Mouse (Mus musculus): ENCODE results near the gene Paip2b. TPM values are rescaled to one million over a fixed set of nuclear protein-coding genes. Genes with fewer than 3 reads are reported as not detected.

Paip2b gene
- polyA plus RNA-seq, 1 experiment from 2014 or later, result 17.4 TPM

GRCm38 (mm10) chr6:83779026-83779425, 52.5 kb downstream of the Paip2b start:
- Histone ChIP-seq H3K4me2 (replicated peaks; ENCODE audit: low read depth, low read length) (no peak overlapping the region), H3K36me3 (ENCODE audit: insufficient read depth, low read length) (no peaks in the 10 kb centered on the region), H3K4me1 (ENCODE audit: insufficient read depth, low read length) (peaks cover 8% of the 10 kb centered on the region), H3K4me3 (ENCODE audit: low read length) (no peak overlapping the region), H3K27ac (ENCODE audit: low read length) (no peak overlapping the region), H3K27me3 (ENCODE audit: insufficient read depth, low read length) (no peaks in the 10 kb centered on the region), H3K9me3 (ENCODE audit: low read length) (no peaks in the 10 kb centered on the region), H3K9ac (replicated peaks; ENCODE audit: low read length) (no peak overlapping the region)
- no peak for ATAC-seq (ENCODE audit: low FRiP score, low TSS enrichment)
- 7% methylated on average over 5 of the region's 5 CpGs for WGBS

GRCm38 (mm10) chr6:83778306-83778705, 53.2 kb downstream of the Paip2b start:
- H3K4me2 ChIP-seq (replicated peaks; ENCODE audit: low read depth, low read length), result no peak overlapping the region
- H3K4me3 ChIP-seq (ENCODE audit: low read length), result no peak overlapping the region
- no peak overlapping the region for H3K9ac ChIP-seq (replicated peaks; ENCODE audit: low read length)
- H3K36me3 ChIP-seq (ENCODE audit: insufficient read depth, low read length), result no peaks in the 10 kb centered on the region; the same call in 1 of the 2 replicates
- WGBS, result 70% methylated on average over 7 of the region's 7 CpGs
- no peak overlapping the region for H3K27ac ChIP-seq (ENCODE audit: low read length)
- H3K4me1 ChIP-seq (ENCODE audit: insufficient read depth, low read length), result peaks cover 11% of the 10 kb centered on the region
- H3K27me3 ChIP-seq (ENCODE audit: insufficient read depth, low read length), result no peaks in the 10 kb centered on the region
- ATAC-seq (ENCODE audit: low FRiP score, low TSS enrichment), result no peak
- H3K9me3 ChIP-seq (ENCODE audit: low read length), result no peaks in the 10 kb centered on the region

GRCm38 (mm10) chr6:83775638-83776293, 55.8 kb downstream of the Paip2b start, which contains the start of gene Tex261:
Gene Tex261 (minus strand): TSS chr6:83775813.
- Histone ChIP-seq H3K4me3 (ENCODE audit: low read length) (peak within 1 kb of the TSS; percentile 73), H3K27ac (ENCODE audit: low read length) (peak within 1 kb of the TSS; percentile 87), H3K4me1 (ENCODE audit: insufficient read depth, low read length) (peaks cover 11% of the 10 kb centered on the region), H3K9ac (replicated peaks; ENCODE audit: low read length) (peak within 1 kb of the TSS; percentile 90), H3K27me3 (ENCODE audit: insufficient read depth, low read length) (no peaks in the 10 kb centered on the region), H3K9me3 (ENCODE audit: low read length) (no peaks in the 10 kb centered on the region), H3K4me2 (replicated peaks; ENCODE audit: low read depth, low read length) (peak within 1 kb of the TSS; percentile 72), H3K36me3 (ENCODE audit: insufficient read depth, low read length) (peaks cover 17% of the 10 kb centered on the region)
- peak; percentile 97 for ATAC-seq (ENCODE audit: low FRiP score, low TSS enrichment)
- WGBS, result 0% methylated on average over 45 of the region's 45 CpGs

GRCm38 (mm10) chr6:83774781-83775563, 56.6 kb downstream of the Paip2b start:
- no peaks in the 10 kb centered on the region for H3K9me3 ChIP-seq (ENCODE audit: low read length)
- H3K4me3 ChIP-seq (ENCODE audit: low read length), result peak overlapping the region; percentile 73
- H3K9ac ChIP-seq (replicated peaks; ENCODE audit: low read length), result peak overlapping the region; percentile 90
- peaks cover 20% of the 10 kb centered on the region for H3K36me3 ChIP-seq (ENCODE audit: insufficient read depth, low read length)
- no peaks in the 10 kb centered on the region for H3K27me3 ChIP-seq (ENCODE audit: insufficient read depth, low read length)
- ATAC-seq (ENCODE audit: low FRiP score, low TSS enrichment), result peak; percentile 50
- peaks cover 11% of the 10 kb centered on the region for H3K4me1 ChIP-seq (ENCODE audit: insufficient read depth, low read length)
- peak overlapping the region; percentile 87 for H3K27ac ChIP-seq (ENCODE audit: low read length)
- H3K4me2 ChIP-seq (replicated peaks; ENCODE audit: low read depth, low read length), result peak overlapping the region; percentile 72
- under 1% methylated on average over 14 of the region's 14 CpGs for WGBS

- no peak for ATAC-seq (ENCODE audit: low FRiP score, low TSS enrichment)
- Histone ChIP-seq H3K9ac (replicated peaks; ENCODE audit: low read length) (peak overlapping the region; percentile 4), H3K9me3 (ENCODE audit: low read length) (no peaks in the 10 kb centered on the region), H3K27me3 (ENCODE audit: insufficient read depth, low read length) (no peaks in the 10 kb centered on the region), H3K36me3 (ENCODE audit: insufficient read depth, low read length) (peaks cover 25% of the 10 kb centered on the region), H3K27ac (ENCODE audit: low read length) (no peak overlapping the region), H3K4me2 (replicated peaks; ENCODE audit: low read depth, low read length) (peak overlapping the region; percentile 72), H3K4me3 (ENCODE audit: low read length) (peak overlapping the region; percentile 73; the same call in 1 of the 2 replicates), H3K4me1 (ENCODE audit: insufficient read depth, low read length) (peaks cover 11% of the 10 kb centered on the region)
- WGBS, result 42% methylated on average over 8 of the region's 9 CpGs
Observed at GRCm38 (mm10) chr6:83774126-83774525, 57.4 kb downstream of the Paip2b start.

GRCm38 (mm10) chr6:83768485-83768884, 63.1 kb downstream of the Paip2b start:
- H3K9ac ChIP-seq (replicated peaks; ENCODE audit: low read length), result no peak overlapping the region
- H3K9me3 ChIP-seq (ENCODE audit: low read length), result no peaks in the 10 kb centered on the region
- H3K36me3 ChIP-seq (ENCODE audit: insufficient read depth, low read length), result peaks cover 31% of the 10 kb centered on the region
- no peak overlapping the region for H3K27ac ChIP-seq (ENCODE audit: low read length)
- WGBS, result 46% methylated on average over 5 of the region's 5 CpGs
- no peaks in the 10 kb centered on the region for H3K4me1 ChIP-seq (ENCODE audit: insufficient read depth, low read length)
- no peaks in the 10 kb centered on the region for H3K27me3 ChIP-seq (ENCODE audit: insufficient read depth, low read length)
- no peak for ATAC-seq (ENCODE audit: low FRiP score, low TSS enrichment)
- no peak overlapping the region for H3K4me2 ChIP-seq (replicated peaks; ENCODE audit: low read depth, low read length)
- H3K4me3 ChIP-seq (ENCODE audit: low read length), result no peak overlapping the region

- H3K4me1 ChIP-seq (ENCODE audit: insufficient read depth, low read length), result peaks cover 9% of the 10 kb centered on the region
- H3K27me3 ChIP-seq (ENCODE audit: insufficient read depth, low read length), result peaks cover 9% of the 10 kb centered on the region
- ATAC-seq (ENCODE audit: low FRiP score, low TSS enrichment), result no peak
- H3K9me3 ChIP-seq (ENCODE audit: low read length), result no peaks in the 10 kb centered on the region
- H3K4me3 ChIP-seq (ENCODE audit: low read length), result no peak overlapping the region
- 78% methylated on average over 3 of the region's 3 CpGs for WGBS
- H3K36me3 ChIP-seq (ENCODE audit: insufficient read depth, low read length), result peaks cover 21% of the 10 kb centered on the region
- H3K9ac ChIP-seq (replicated peaks; ENCODE audit: low read length), result no peak overlapping the region
- H3K4me2 ChIP-seq (replicated peaks; ENCODE audit: low read depth, low read length), result no peak overlapping the region
- H3K27ac ChIP-seq (ENCODE audit: low read length), result no peak overlapping the region
Observed at GRCm38 (mm10) chr6:83766982-83767381, 64.6 kb downstream of the Paip2b start.

GRCm38 (mm10) chr6:83762880-83763431, 68.6 kb downstream of the Paip2b start:
- H3K4me1 ChIP-seq (ENCODE audit: insufficient read depth, low read length), result peaks cover 9% of the 10 kb centered on the region
- WGBS, result 1% methylated on average over 35 of the region's 35 CpGs
- no peaks in the 10 kb centered on the region for H3K9me3 ChIP-seq (ENCODE audit: low read length)
- H3K27ac ChIP-seq (ENCODE audit: low read length), result no peak overlapping the region
- peaks cover 41% of the 10 kb centered on the region for H3K27me3 ChIP-seq (ENCODE audit: insufficient read depth, low read length)
- peak overlapping the region; percentile 53 for H3K9ac ChIP-seq (replicated peaks; ENCODE audit: low read length)
- peak; percentile 78 for ATAC-seq (ENCODE audit: low FRiP score, low TSS enrichment)
- H3K36me3 ChIP-seq (ENCODE audit: insufficient read depth, low read length), result no peaks in the 10 kb centered on the region
- H3K4me2 ChIP-seq (replicated peaks; ENCODE audit: low read depth, low read length), result peak overlapping the region; percentile 72
- H3K4me3 ChIP-seq (ENCODE audit: low read length), result peak overlapping the region; percentile 42

GRCm38 (mm10) chr6:83762344-83762743, 69.2 kb downstream of the Paip2b start, which contains the start of gene Ankrd53:
Gene Ankrd53 (plus strand): TSS chr6:83762644.
- Histone ChIP-seq H3K4me3 (ENCODE audit: low read length) (peak within 1 kb of the TSS; percentile 42), H3K27ac (ENCODE audit: low read length) (no peak within 1 kb of the TSS), H3K9me3 (ENCODE audit: low read length) (no peaks in the 10 kb centered on the region), H3K36me3 (ENCODE audit: insufficient read depth, low read length) (no peaks in the 10 kb centered on the region), H3K4me2 (replicated peaks; ENCODE audit: low read depth, low read length) (peak within 1 kb of the TSS; percentile 72), H3K27me3 (ENCODE audit: insufficient read depth, low read length) (peaks cover 47% of the 10 kb centered on the region), H3K4me1 (ENCODE audit: insufficient read depth, low read length) (peaks cover 9% of the 10 kb centered on the region), H3K9ac (replicated peaks; ENCODE audit: low read length) (peak within 1 kb of the TSS; percentile 53)
- no peak for ATAC-seq (ENCODE audit: low FRiP score, low TSS enrichment)
- WGBS, result 21% methylated on average over 6 of the region's 6 CpGs

Measured in kidney, embryonic 16.5 days (tissue).